Mouse (Mus musculus): Measurements from ENCODE around the gene Phtf2.
"Not testable (repeated sequence)": the region's sequence is repeated elsewhere in the genome, so short reads cannot be mapped to it uniquely, and the experiment has no call there.

Gene Phtf2

GRCm38 (mm10) chr5:20762441-20762840 lies 119.5 kb downstream of the Phtf2 start:
- DNase-seq, result not testable (repeated sequence)

- DNase-seq, result no peak
Measured at GRCm38 (mm10) chr5:20760368-20761162, 121.4 kb downstream of the Phtf2 start.

GRCm38 (mm10) chr5:20759771-20760170 lies 122.2 kb downstream of the Phtf2 start:
- DNase-seq, result no peak

GRCm38 (mm10) chr5:20753963-20754362 lies 128.0 kb downstream of the Phtf2 start:
- no peak for DNase-seq

GRCm38 (mm10) chr5:20753096-20753495 lies 128.8 kb downstream of the Phtf2 start:
- DNase-seq, result no peak

- DNase-seq, result no peak
Measured at GRCm38 (mm10) chr5:20751696-20752095, 130.2 kb downstream of the Phtf2 start.

GRCm38 (mm10) chr5:20751000-20751399 lies 130.9 kb downstream of the Phtf2 start:
- DNase-seq, result no peak

- DNase-seq, result no peak
Measured at GRCm38 (mm10) chr5:20749535-20749934, 132.4 kb downstream of the Phtf2 start.

GRCm38 (mm10) chr5:20748856-20749255 lies 133.1 kb downstream of the Phtf2 start:
- no peak for DNase-seq

- DNase-seq, result no peak
Measured at GRCm38 (mm10) chr5:20748142-20748541, 133.8 kb downstream of the Phtf2 start.

GRCm38 (mm10) chr5:20741936-20742335 lies 140.0 kb downstream of the Phtf2 start:
- no peak for DNase-seq

GRCm38 (mm10) chr5:20741193-20741592 lies 140.7 kb downstream of the Phtf2 start:
- DNase-seq, result no peak

GRCm38 (mm10) chr5:20738795-20739194 lies 143.1 kb downstream of the Phtf2 start:
- no peak for DNase-seq

GRCm38 (mm10) chr5:20723226-20723625 lies 158.7 kb downstream of the Phtf2 start:
- not testable (repeated sequence) for DNase-seq

GRCm38 (mm10) chr5:20720201-20720900 lies 161.6 kb downstream of the Phtf2 start:
- no peak for DNase-seq

- DNase-seq, result not testable (repeated sequence)
Measured at GRCm38 (mm10) chr5:20715980-20716379, 165.9 kb downstream of the Phtf2 start.

- DNase-seq, result not testable (repeated sequence)
Measured at GRCm38 (mm10) chr5:20714619-20715018, 167.3 kb downstream of the Phtf2 start.

GRCm38 (mm10) chr5:20710845-20711244 lies 171.1 kb downstream of the Phtf2 start:
- not testable (repeated sequence) for DNase-seq

Measured in cerebellum, adult 9-10 months (tissue).